Mouse (Mus musculus): Measurements from ENCODE around the gene Ufm1.

The Ufm1 gene

GRCm38 (mm10) chr3:53863383-53864220, at the start of gene Ufm1:
Ufm1 (minus strand) TSS chr3:53863830.
- DNase-seq (ENCODE audit: extremely low spot score, low spot score), result peak; percentile 87

DNA sequence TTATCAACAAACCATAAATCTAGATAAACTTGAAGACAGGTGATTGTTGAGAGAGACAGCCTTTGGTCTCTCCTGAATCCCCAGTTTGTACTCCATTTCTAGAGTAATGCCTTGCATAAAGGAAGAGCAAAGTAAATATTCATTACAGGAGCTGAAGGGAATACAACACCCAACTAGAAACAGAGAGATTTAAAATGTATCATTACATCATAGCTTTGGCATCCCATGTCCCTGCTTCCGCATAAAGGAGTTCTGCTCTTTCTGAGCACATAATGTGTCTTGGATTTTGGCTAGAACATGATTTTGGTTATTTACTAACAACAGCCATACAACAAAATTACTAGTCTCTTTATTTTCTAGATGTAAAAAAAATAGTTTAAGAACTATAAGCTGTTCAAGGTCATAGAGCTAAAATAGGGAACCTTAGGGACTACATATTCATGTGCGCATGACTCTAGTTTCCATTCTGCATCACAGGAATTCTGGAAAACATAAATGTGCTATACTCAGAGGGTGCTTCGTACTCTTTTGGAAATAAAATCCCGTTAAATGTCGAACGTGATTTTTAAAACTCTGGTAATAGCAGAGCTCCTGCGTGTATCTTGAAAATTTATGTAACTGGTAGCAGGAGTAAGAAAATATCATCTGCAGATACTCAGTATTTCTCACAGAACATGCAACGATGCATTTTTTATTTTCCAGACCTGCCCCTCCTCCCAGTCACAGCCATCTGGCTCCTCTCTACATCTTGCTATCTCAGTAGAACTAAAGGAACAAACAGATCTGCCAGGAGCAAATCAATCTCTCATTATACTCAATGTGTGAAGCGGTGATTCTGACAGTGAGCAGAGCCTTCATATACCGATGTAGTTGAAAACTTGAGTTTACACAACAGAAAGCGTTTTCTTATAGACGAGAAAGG, 27.2 kb upstream of the Ufm1 start:
- DNase-seq (ENCODE audit: extremely low spot score, low spot score), result no peak

DNA sequence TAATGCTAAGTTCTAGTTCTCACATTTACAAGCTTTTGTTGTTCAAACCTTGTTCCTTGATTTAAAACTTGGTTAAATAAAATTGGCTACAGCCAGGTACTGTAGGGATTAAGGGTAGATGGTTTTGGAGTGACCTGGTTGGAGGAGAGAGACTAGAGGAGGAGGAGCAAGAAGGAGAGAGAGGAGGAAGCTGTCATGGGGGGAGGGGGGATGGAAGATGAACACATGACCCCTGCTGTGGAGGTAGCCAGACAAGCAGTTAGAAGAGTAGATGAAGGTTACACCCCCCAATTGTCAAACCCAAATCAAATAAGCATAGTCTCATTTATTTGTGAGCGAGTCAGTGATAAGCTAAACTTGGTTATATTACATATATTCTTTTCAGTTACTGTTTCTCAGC, 8.0 kb upstream of the Ufm1 start:
- DNase-seq (ENCODE audit: extremely low spot score, low spot score), result no peak

- DNase-seq (ENCODE audit: extremely low spot score, low spot score), result no peak
These were observed 6.9 kb upstream of the Ufm1 start for GRCm38 (mm10) chr3:53870482-53870881.

DNA sequence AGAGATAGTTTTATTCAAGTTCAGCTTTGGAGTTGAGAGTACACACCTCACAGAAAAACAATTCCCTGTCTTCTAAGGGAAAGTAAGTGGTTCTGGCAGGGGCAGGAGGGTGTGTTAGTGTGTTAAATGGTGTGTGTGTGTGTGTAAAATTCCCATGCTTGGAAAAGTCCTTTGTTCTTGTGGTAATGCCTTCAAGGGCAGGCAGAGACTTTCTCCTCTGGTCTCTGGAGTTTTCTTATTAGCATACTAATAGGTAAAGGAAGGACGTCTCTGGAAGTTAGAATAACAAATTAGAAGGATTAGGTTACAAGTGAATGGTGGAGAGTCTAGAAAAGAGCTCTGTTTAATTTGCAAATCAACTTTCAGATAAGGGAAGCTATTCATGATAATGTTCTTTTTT, 5.6 kb upstream of the Ufm1 start:
- no peak for DNase-seq (ENCODE audit: extremely low spot score, low spot score)

- no peak for DNase-seq (ENCODE audit: extremely low spot score, low spot score)
These were observed 4.6 kb upstream of the Ufm1 start for GRCm38 (mm10) chr3:53868212-53868611.

DNA sequence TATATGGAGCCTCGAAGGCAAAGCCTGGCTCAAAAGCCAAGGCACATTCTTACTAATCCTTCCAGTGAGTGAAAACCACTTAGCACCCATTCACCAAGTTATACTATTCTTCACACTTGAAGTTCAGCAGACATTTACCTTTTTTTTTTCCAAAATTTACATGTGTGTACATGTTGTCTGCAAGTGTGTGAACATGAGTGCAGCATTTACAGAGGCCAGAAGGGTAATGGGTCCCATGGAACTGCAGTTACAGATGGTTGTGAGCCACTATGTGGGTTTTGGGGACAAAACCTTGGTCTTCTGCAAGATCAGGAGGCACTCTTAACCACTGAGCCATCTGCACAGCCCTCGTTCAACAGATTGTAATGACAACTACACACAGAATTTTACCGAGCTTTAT, 8.8 kb downstream of the Ufm1 start:
- DNase-seq (ENCODE audit: extremely low spot score, low spot score), result no peak

DNA sequence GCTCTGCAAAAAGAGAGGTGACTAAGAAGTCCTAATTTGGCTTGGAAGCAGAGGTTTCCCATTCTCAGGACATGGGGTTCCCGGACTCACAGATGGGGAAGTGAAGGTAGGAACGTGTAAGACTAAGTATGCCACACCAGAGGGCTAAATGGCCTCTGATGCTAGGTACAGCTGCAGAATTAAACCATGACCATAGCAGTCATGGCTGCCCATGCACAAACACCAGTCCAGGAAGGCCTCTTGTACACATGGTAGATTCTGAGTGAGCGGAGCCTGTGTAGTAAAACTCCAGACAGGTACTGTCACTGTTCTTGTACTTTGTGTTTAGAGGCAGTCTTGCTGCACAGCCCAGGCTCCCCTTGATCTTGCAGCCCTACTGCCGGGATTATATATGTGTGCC, 9.4 kb downstream of the Ufm1 start:
- DNase-seq (ENCODE audit: extremely low spot score, low spot score), result no peak

- DNase-seq (ENCODE audit: extremely low spot score, low spot score), result no peak
These were observed 15.4 kb downstream of the Ufm1 start for GRCm38 (mm10) chr3:53848262-53848661.

DNA sequence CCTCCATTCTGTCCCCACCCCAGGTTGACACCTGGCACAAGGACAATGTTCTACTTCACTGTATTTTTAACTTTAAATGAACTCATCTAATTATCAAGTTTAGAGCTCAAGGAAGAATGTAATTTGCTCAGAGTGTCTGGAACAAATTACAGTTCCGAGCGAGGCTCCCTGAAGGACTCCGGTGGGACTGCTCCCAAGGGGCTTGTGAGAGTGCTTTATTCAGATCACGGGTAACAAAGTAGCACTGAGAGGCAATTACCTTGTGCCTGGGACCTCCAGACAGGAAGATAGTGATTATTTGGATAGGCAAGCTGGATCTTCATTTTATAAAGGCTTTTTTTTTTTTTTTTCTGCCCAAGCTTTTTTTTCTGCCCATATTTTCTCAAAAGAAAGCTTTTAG, 15.9 kb downstream of the Ufm1 start:
- no peak for DNase-seq (ENCODE audit: extremely low spot score, low spot score)

GRCm38 (mm10) chr3:53846206-53846928, 17.3 kb downstream of the Ufm1 start:
- DNase-seq (ENCODE audit: extremely low spot score, low spot score), result no peak

DNA sequence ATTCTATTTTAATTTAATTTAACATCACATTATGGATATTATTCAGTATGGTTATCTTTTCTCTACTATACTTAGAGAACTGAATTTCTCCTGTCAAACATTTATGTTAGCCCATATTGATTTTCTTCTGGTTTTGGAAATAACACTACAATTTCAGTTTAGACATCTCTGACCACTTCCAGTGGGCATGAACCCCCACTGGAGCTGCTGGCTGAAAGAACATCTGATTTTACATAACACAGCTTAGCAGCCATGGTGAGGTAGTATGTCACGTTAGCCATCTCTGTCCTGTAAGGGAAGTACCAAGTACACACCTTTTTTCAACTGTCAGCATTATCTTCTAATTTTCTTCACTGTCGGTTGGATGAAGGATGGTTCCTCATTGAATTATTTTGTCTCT, 18.8 kb downstream of the Ufm1 start, which contains the start of gene Gm10985:
TSS of gene Gm10985 (plus strand) at position 301 of the 400 bp plus-strand sequence.
- DNase-seq (ENCODE audit: extremely low spot score, low spot score), result no peak

GRCm38 (mm10) chr3:53834238-53834637, 29.4 kb downstream of the Ufm1 start:
- no peak for DNase-seq (ENCODE audit: extremely low spot score, low spot score)

DNA sequence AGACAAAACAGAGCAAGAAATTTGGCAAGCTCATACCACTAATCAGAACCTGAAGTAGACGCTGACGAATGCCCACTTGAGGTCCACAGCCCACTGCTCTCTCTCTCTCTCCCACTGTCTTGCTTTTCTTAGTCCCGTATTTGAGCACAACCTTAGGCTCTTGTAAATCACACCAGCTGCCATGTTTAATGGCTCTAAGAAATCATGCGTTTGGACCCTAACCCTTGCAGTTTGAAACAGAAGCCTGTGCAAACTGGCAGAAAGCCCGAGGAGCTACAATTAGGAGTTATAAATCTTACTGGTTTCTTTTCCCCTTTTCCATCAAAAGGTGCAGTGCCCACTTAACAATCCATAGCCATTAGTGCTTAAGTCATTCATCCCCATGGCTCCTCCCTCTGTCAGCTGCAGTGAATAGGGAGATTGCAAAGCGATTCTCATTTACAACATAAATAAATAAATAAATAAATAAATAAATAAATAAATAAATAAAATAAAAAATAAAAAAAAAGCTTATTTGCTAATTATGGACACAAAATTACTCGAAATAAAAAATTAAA, 50.1 kb downstream of the Ufm1 start:
- DNase-seq (ENCODE audit: extremely low spot score, low spot score), result no peak
